Mouse (Mus musculus) macrophage (primary cell): ENCODE measurements around the gene Vsig10l. TPM values are rescaled to one million over a fixed set of nuclear protein-coding genes. Genes with fewer than 3 reads are reported as not detected.
A peak's percentile ranks its signal among the peaks of the same experiment; 100 is the strongest.

Experiments used
- H3K27ac ChIP-seq: fragments of 350-480 bp; formaldehyde crosslinking; 2 replicates; pipeline ENCODE4 v1.9.0; 2021
- H3K36me3 ChIP-seq: fragments of 350-480 bp; formaldehyde crosslinking; 2 replicates; pipeline ENCODE4 v1.9.0; 2021; ENCODE audit errors: inconsistent target
- H3K4me3 ChIP-seq: fragments of 350-480 bp; formaldehyde crosslinking; 2 replicates; pipeline ENCODE4 v1.9.0; 2021; ENCODE audit errors: inconsistent target
- H3K79me2 ChIP-seq: fragments of 350-480 bp; formaldehyde crosslinking; 2 replicates; pipeline ENCODE4 v1.9.0; 2021; ENCODE audit errors: inconsistent target
- WGBS: methylation state at CpG from one replicate; pipeline ENCODE4 v1.1.7; 2026; ENCODE audit warnings: inconsistent platforms; ENCODE audit not compliant: missing documents; 5-methylcytosine and 5-hydroxymethylcytosine counted together
- polyA plus RNA-seq: library from polyadenylated mRNA; stranded (reverse); fragments of 250-400 nt; gene quantifications from 3 replicates; pipeline ENCODE4 v1.2.4, GENCODE M21; 2018; ENCODE audit warnings: inconsistent platforms

Vsig10l gene
- polyA plus RNA-seq, 1 experiment from 2014 or later: 3.2 TPM

GRCm38 (mm10) chr7:43443917-43444293 lies 19.0 kb upstream of the Vsig10l start, which contains the start of the genes Etfb and Gm45233:
Gene Etfb (plus strand): TSS chr7:43444083.
Gene Gm45233 (plus strand): TSS chr7:43444128.
- Histone ChIP-seq H3K4me3 (peak within 1 kb of the TSS; percentile 67), H3K79me2 (peaks cover 47% of the 10 kb centered on the region), H3K27ac (peak within 1 kb of the TSS; percentile 94), H3K36me3 (no peaks in the 10 kb centered on the region)
- WGBS: under 1% methylated on average over 27 of the region's 27 CpGs

GRCm38 (mm10) chr7:43447801-43448200 lies 15.2 kb upstream of the Vsig10l start:
- no peak overlapping the region for H3K4me3 ChIP-seq
- WGBS: 46% methylated on average over 4 of the region's 4 CpGs
- 0 out of 2 replicates have a peak, but pooled peaks cover 2% of the 10 kb centered on the region for H3K36me3 ChIP-seq
- H3K27ac ChIP-seq: no peak overlapping the region
- H3K79me2 ChIP-seq: peaks cover 52% of the 10 kb centered on the region

- 0 out of 2 replicates have a peak, but pooled peaks cover 6% of the 10 kb centered on the region for H3K36me3 ChIP-seq
- H3K79me2 ChIP-seq: peaks cover 52% of the 10 kb centered on the region
- H3K4me3 ChIP-seq: no peak overlapping the region
- 55% methylated on average over 2 of the region's 3 CpGs for WGBS
- no peak overlapping the region for H3K27ac ChIP-seq
Measured at GRCm38 (mm10) chr7:43448246-43448645, 14.7 kb upstream of the Vsig10l start.

GRCm38 (mm10) chr7:43449811-43450210 lies 13.1 kb upstream of the Vsig10l start:
- H3K36me3 ChIP-seq: peaks cover 17% of the 10 kb centered on the region

GRCm38 (mm10) chr7:43451726-43452125 lies 11.2 kb upstream of the Vsig10l start:
- WGBS: 92% methylated on average over 11 of the region's 11 CpGs
- no peak overlapping the region for H3K4me3 ChIP-seq
- no peak overlapping the region for H3K27ac ChIP-seq
- peaks cover 26% of the 10 kb centered on the region; the same call in 1 of the 2 replicates for H3K79me2 ChIP-seq
- peaks cover 26% of the 10 kb centered on the region for H3K36me3 ChIP-seq

More at GRCm38 (mm10) chr7:43449811-43450210, 13.1 kb upstream of the Vsig10l start:
- no peak overlapping the region for H3K4me3 ChIP-seq
- 94% methylated on average over 2 of the region's 2 CpGs for WGBS
- no peak overlapping the region for H3K27ac ChIP-seq
- H3K79me2 ChIP-seq: peaks cover 44% of the 10 kb centered on the region

- peaks cover 33% of the 10 kb centered on the region for H3K36me3 ChIP-seq
- H3K79me2 ChIP-seq: peaks cover 17% of the 10 kb centered on the region; the same call in 1 of the 2 replicates
- WGBS: 21% methylated on average over 4 of the region's 4 CpGs
- no peak overlapping the region for H3K27ac ChIP-seq
- H3K4me3 ChIP-seq: no peak overlapping the region
Measured at GRCm38 (mm10) chr7:43452609-43453008, 10.3 kb upstream of the Vsig10l start.

- Histone ChIP-seq H3K36me3 (peaks cover 33% of the 10 kb centered on the region), H3K27ac (no peak overlapping the region), H3K79me2 (peaks cover 6% of the 10 kb centered on the region; the same call in 1 of the 2 replicates), H3K4me3 (no peak overlapping the region)
- 87% methylated on average over 14 of the region's 14 CpGs for WGBS
Measured at GRCm38 (mm10) chr7:43453599-43454355, 9.2 kb upstream of the Vsig10l start.

GRCm38 (mm10) chr7:43454371-43454770 lies 8.6 kb upstream of the Vsig10l start:
- Histone ChIP-seq H3K36me3 (peaks cover 33% of the 10 kb centered on the region), H3K79me2 (0 out of 2 replicates have a peak, but pooled peaks cover 4% of the 10 kb centered on the region), H3K27ac (no peak overlapping the region), H3K4me3 (no peak overlapping the region)
- WGBS: 90% methylated on average over 6 of the region's 6 CpGs

- H3K79me2 ChIP-seq: no peaks in the 10 kb centered on the region
- no peaks in the 10 kb centered on the region for H3K36me3 ChIP-seq
- H3K4me3 ChIP-seq: no peak overlapping the region
- no peak overlapping the region for H3K27ac ChIP-seq
- 94% methylated on average over 7 of the region's 7 CpGs for WGBS
Measured at GRCm38 (mm10) chr7:43463976-43464375, 1.0 kb downstream of the Vsig10l start.

- no peaks in the 10 kb centered on the region for H3K36me3 ChIP-seq
- WGBS: 17% methylated on average over 35 of the region's 35 CpGs
- no peak overlapping the region; the same call in 1 of the 2 replicates for H3K4me3 ChIP-seq
- no peaks in the 10 kb centered on the region for H3K79me2 ChIP-seq
- no peak overlapping the region for H3K27ac ChIP-seq
Measured at GRCm38 (mm10) chr7:43464864-43465343, 2.0 kb downstream of the Vsig10l start.

- H3K79me2 ChIP-seq: no peaks in the 10 kb centered on the region
- no peaks in the 10 kb centered on the region for H3K36me3 ChIP-seq
- peak overlapping the region; percentile 82 for H3K4me3 ChIP-seq
- H3K27ac ChIP-seq: peak overlapping the region; percentile 34
- under 1% methylated on average over 33 of the region's 33 CpGs for WGBS
Measured at GRCm38 (mm10) chr7:43465344-43466098, 2.6 kb downstream of the Vsig10l start.

- 2% methylated on average over 33 of the region's 33 CpGs for WGBS
- peak overlapping the region; percentile 82 for H3K4me3 ChIP-seq
- H3K36me3 ChIP-seq: no peaks in the 10 kb centered on the region
- peak overlapping the region; percentile 34 for H3K27ac ChIP-seq
- H3K79me2 ChIP-seq: no peaks in the 10 kb centered on the region
Measured at GRCm38 (mm10) chr7:43466099-43466694, 3.2 kb downstream of the Vsig10l start.

GRCm38 (mm10) chr7:43470373-43470772 lies 7.4 kb downstream of the Vsig10l start:
- WGBS: 67% methylated on average over 6 of the region's 8 CpGs
- no peak overlapping the region for H3K27ac ChIP-seq

GRCm38 (mm10) chr7:43475706-43476105 lies 12.8 kb downstream of the Vsig10l start:
- 14% methylated on average over 23 of the region's 23 CpGs for WGBS
- Histone ChIP-seq H3K4me3 (no peak overlapping the region), H3K27ac (no peak overlapping the region), H3K79me2 (no peaks in the 10 kb centered on the region), H3K36me3 (no peaks in the 10 kb centered on the region)

More at GRCm38 (mm10) chr7:43470373-43470772, 7.4 kb downstream of the Vsig10l start:
- H3K36me3 ChIP-seq: no peaks in the 10 kb centered on the region
- H3K4me3 ChIP-seq: no peak overlapping the region
- no peaks in the 10 kb centered on the region for H3K79me2 ChIP-seq
